Mouse (Mus musculus) limb, embryonic 11.5 days (tissue): ENCODE results near the gene Zbtb16. TPM values are rescaled to one million over a fixed set of nuclear protein-coding genes. Genes with fewer than 3 reads are reported as not detected.

Experiments
- ATAC-seq: fragments of 200-750 bp; cut with Nextera tagmentation; 2 replicates; pipeline ENCODE4 v1.8.0; 2017; ENCODE audit warnings: low read depth; ENCODE audit not compliant: insufficient number of reproducible peaks, low FRiP score, low TSS enrichment
- DNase-seq: peaks from one replicate; pipeline ENCODE4 v3.0.0-alpha.2; 2015; ENCODE audit warnings: low spot score
- H3K27ac ChIP-seq: fragments of 300-500 bp; sonication (generic); replicated peaks from 2 replicates; pipeline ENCODE4 v1.5.1; 2014; ENCODE audit warnings: low read depth, mild to moderate bottlenecking, low read length
- H3K27me3 ChIP-seq: fragments of 300-500 bp; sonication (generic); 2 replicates; pipeline ENCODE4 v1.6.1; 2014; ENCODE audit warnings: mild to moderate bottlenecking, low read length, mixed read lengths; ENCODE audit not compliant: control insufficient read depth, insufficient read depth
- H3K36me3 ChIP-seq: fragments of 300-500 bp; sonication (generic); 2 replicates; pipeline ENCODE4 v1.6.1; 2014; ENCODE audit warnings: mild to moderate bottlenecking, low read length, moderate library complexity, mixed read lengths; ENCODE audit not compliant: control insufficient read depth, insufficient read depth
- H3K4me1 ChIP-seq: fragments of 300-500 bp; sonication (generic); 2 replicates; pipeline ENCODE4 v1.6.1; 2014; ENCODE audit warnings: low read length, mixed read lengths; ENCODE audit not compliant: control insufficient read depth, insufficient read depth
- H3K4me2 ChIP-seq: fragments of 300-500 bp; sonication (generic); 2 replicates; pipeline ENCODE4 v1.6.1; 2014; ENCODE audit warnings: low read depth, mild to moderate bottlenecking, moderate library complexity; ENCODE audit not compliant: severe bottlenecking
- H3K4me3 ChIP-seq: fragments of 300-500 bp; sonication (generic); 2 replicates; pipeline ENCODE4 v1.5.1; 2014; ENCODE audit warnings: low read depth, low read length
- H3K9ac ChIP-seq: fragments of 300-500 bp; sonication (generic); 2 replicates; pipeline ENCODE4 v1.6.1; 2014; ENCODE audit warnings: mild to moderate bottlenecking, low read length
- H3K9me3 ChIP-seq: fragments of 300-500 bp; sonication (generic); 2 replicates; pipeline ENCODE4 v1.6.1; 2016; ENCODE audit warnings: low read length; ENCODE audit not compliant: control insufficient read depth
- WGBS: fragments of 180-500 bp; shearing (Covaris S2); extraction: QIAGEN DNeasy Blood & Tissue Kit; methylation state at CpG from one replicate; pipeline ENCODE4 v1.1.7; 2014; 5-methylcytosine and 5-hydroxymethylcytosine counted together
- polyA plus RNA-seq: library from polyadenylated mRNA; unstranded; fragments of >200 nt; fragmentation: Nextera tagmentation; extraction: Ambion mirVana; gene quantifications from 2 replicates; pipeline ENCODE4 v1.2.1, GENCODE M21; 2014

The Zbtb16 gene
- polyA plus RNA-seq, 1 experiment from 2014 or later = 5.9 TPM

DNA sequence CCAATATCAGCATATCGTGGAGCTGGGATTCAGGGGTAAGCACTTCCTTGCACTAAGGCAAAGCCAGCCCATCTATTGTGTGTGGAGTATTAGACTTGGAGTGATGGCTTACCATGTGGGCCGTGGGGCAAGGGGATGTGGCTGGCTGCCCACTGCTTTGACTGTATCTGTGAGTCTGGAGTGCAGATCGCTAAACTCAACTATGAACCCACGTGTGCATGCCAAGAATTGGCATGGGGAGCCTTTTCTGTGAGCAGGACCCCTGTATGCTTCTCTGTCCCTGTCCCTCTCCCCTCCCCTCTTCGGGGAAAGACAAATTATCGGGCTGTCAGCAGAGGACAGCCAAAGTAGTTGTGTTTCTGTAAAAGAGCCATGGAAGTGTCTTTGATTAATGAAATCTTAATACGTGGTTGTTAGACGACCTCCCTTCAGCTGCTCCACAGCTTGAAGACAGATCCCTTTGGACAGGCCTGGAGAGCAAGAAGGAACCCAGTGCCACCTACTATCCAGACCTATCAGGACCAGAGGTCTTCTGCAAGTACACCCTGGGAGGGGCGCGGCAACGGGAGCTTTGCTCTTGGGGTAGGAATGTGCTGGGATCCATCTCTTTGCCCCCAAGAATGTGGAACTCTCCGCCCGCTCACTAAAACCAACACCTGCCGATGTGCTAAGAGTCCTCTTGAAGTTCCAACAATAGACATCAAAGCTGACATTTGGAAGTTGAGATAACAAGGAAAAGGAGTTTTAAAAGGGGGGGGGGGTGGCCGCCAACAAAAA lies 53.5 kb downstream of the Zbtb16 start:
- Histone ChIP-seq H3K9me3 (no peaks in the 10 kb centered on the region), H3K36me3 (no peaks in the 10 kb centered on the region), H3K27me3 (no peaks in the 10 kb centered on the region), H3K9ac (no peak overlapping the region), H3K4me3 (no peak overlapping the region), H3K4me2 (no peak overlapping the region), H3K27ac (no peak overlapping the region), H3K4me1 (peaks cover 5% of the 10 kb centered on the region; the same call in 1 of the 2 replicates)
- DNase-seq (no peak), ATAC-seq (no peak)
- WGBS = 44% methylated on average over 15 of the region's 15 CpGs

DNA sequence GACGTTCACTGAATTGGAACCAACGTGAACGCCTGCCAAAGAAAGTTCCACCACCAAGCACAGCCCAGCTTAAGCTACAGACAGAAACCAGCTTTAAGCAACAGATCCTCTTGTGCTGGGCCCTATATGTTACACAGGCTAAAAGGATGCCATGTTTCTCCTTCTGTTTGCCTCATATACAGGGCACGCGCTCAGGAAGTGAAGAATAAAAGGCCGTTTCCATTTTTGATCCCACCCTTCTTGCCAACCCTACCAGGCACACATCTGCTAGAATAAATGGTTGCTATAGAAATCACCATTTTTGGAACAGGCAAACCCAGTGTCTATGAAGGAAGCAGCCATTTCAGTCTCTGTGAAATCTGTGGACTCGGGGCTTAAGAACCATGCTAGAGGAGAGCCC lies 59.8 kb downstream of the Zbtb16 start:
- Histone ChIP-seq H3K27me3 (no peaks in the 10 kb centered on the region), H3K27ac (no peak overlapping the region), H3K9me3 (no peaks in the 10 kb centered on the region), H3K4me2 (no peak overlapping the region), H3K4me1 (peaks cover 3% of the 10 kb centered on the region; the same call in 1 of the 2 replicates), H3K4me3 (no peak overlapping the region), H3K9ac (no peak overlapping the region), H3K36me3 (no peaks in the 10 kb centered on the region)
- ATAC-seq (no peak), DNase-seq (no peak)
- 89% methylated on average over 7 of the region's 7 CpGs for WGBS

DNA sequence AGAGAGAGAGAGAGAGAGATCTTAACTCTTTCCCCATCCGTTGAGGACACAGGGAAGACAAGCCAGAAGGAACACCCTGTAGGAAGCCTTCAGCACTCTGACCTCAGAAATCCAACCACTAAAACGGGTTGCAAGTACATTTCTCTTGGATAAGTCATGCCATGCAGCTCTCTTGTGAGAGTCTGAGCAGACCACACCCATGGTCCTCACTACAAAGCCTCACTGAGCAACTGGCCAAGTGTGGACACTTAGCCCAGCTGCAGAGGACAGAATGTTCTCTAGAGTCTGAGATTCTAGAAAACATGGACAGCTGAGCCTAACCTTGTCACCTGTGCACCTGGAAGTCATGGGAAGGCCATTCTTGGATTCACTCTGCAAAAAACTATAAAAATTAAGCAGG lies 60.5 kb downstream of the Zbtb16 start:
- Histone ChIP-seq H3K4me2 (no peak overlapping the region), H3K27me3 (no peaks in the 10 kb centered on the region), H3K9ac (no peak overlapping the region), H3K27ac (no peak overlapping the region), H3K36me3 (no peaks in the 10 kb centered on the region), H3K4me3 (no peak overlapping the region), H3K9me3 (no peaks in the 10 kb centered on the region), H3K4me1 (peaks cover 3% of the 10 kb centered on the region; the same call in 1 of the 2 replicates)
- DNase-seq (no peak), ATAC-seq (no peak)
- 64% methylated on average over 2 of the region's 2 CpGs for WGBS

DNA sequence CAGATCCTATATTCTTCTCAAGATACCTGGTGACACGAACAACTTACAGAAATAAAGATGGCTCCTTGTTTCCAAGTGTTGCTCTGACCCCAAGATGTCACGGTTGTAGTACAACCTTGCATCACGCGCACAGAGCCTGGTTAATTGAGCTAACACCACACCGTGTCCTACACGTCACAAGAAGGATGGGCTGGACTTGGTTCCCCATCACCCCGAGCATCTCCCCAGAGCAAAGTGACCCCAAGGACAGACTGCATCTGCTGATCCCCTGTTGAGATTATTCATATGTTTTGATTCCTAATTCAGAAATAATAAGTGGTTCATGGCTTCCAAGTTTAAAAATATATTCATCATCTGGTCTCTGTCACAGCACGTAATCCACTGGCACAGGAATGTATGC lies 62.3 kb downstream of the Zbtb16 start:
- Histone ChIP-seq H3K4me3 (no peak overlapping the region), H3K36me3 (no peaks in the 10 kb centered on the region), H3K4me2 (no peak overlapping the region), H3K27me3 (no peaks in the 10 kb centered on the region), H3K9ac (no peak overlapping the region), H3K4me1 (peaks cover 3% of the 10 kb centered on the region; the same call in 1 of the 2 replicates), H3K27ac (no peak overlapping the region), H3K9me3 (no peaks in the 10 kb centered on the region)
- 94% methylated on average over 8 of the region's 8 CpGs for WGBS
- no peak for ATAC-seq
- no peak for DNase-seq

DNA sequence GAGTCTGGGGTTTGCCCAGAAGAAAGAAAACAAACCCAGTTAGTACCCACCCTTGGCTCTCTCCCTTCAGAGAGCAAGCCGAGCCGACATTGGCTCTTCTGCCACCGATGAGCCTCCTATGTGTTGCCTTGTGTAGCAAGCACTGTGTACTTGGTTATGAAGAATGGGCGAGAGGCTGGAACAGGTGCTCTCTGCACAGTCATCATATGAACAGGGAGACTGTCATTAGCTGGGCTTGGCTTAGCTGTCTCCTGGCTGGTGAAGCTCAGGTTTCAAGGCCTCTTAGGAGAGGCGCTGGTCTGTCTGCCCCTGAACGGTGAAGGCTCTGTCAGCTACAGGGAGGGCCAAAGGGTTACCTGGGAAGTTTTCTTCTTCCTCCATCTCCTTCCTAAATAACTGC lies 62.9 kb downstream of the Zbtb16 start:
- Histone ChIP-seq H3K9me3 (no peaks in the 10 kb centered on the region), H3K4me1 (peaks cover 3% of the 10 kb centered on the region; the same call in 1 of the 2 replicates), H3K27ac (no peak overlapping the region), H3K4me2 (no peak overlapping the region), H3K36me3 (no peaks in the 10 kb centered on the region), H3K4me3 (no peak overlapping the region), H3K27me3 (no peaks in the 10 kb centered on the region), H3K9ac (no peak overlapping the region)
- ATAC-seq (no peak), DNase-seq (no peak)
- 77% methylated on average over 6 of the region's 6 CpGs for WGBS

DNA sequence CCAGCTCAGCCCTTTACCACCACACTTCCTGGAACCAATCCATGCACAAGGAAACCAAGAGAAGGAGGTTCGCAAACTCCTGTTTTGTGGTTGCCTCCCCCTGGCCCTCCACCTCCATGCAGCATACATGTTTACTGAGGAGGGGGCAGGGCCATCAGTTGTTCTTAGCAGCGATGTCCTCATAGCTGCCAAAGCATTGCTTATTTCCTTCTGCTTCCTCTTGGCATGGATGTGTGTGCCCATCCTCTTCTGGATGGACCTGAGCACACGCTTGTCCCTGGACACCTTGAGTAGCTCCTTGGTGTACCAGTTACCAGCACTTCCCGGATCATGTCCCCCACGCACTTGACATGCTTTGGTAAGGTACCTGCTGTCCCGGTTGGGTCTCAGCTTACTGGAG lies 64.5 kb downstream of the Zbtb16 start:
- no peak overlapping the region for H3K4me2 ChIP-seq
- H3K9ac ChIP-seq = no peak overlapping the region
- H3K4me3 ChIP-seq = no peak overlapping the region
- H3K36me3 ChIP-seq = no peaks in the 10 kb centered on the region
- DNase-seq (no peak), ATAC-seq (no peak)
- H3K4me1 ChIP-seq = peaks cover 3% of the 10 kb centered on the region; the same call in 1 of the 2 replicates
- H3K27me3 ChIP-seq = no peaks in the 10 kb centered on the region
- no peak overlapping the region for H3K27ac ChIP-seq
- H3K9me3 ChIP-seq = no peaks in the 10 kb centered on the region
- WGBS = 90% methylated on average over 6 of the region's 6 CpGs

DNA sequence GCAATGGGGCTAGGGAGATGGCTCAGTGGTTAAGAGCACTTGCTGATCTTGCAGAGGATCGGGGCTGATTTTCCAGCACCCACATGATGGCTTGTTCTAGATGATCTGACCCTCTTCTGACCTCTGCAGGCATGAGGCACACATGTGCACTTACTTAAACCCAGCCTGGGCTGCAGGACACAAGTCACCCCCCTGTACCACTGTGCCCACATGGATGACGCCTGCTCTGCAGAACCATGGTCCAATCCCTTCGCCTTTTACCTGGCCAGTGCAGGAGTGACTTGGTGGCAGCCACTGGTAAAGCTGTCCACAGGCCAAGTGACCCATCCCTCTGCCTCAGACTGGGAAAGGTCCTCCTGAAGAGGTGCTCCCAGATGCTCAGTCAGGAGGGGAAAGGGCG lies 67.1 kb downstream of the Zbtb16 start:
- WGBS = 75% methylated on average over 4 of the region's 4 CpGs
- DNase-seq (no peak), ATAC-seq (no peak)
- Histone ChIP-seq H3K9me3 (no peaks in the 10 kb centered on the region), H3K4me3 (no peak overlapping the region), H3K27ac (no peak overlapping the region), H3K4me1 (no peaks in the 10 kb centered on the region), H3K4me2 (no peak overlapping the region), H3K27me3 (no peaks in the 10 kb centered on the region), H3K9ac (no peak overlapping the region), H3K36me3 (no peaks in the 10 kb centered on the region)

DNA sequence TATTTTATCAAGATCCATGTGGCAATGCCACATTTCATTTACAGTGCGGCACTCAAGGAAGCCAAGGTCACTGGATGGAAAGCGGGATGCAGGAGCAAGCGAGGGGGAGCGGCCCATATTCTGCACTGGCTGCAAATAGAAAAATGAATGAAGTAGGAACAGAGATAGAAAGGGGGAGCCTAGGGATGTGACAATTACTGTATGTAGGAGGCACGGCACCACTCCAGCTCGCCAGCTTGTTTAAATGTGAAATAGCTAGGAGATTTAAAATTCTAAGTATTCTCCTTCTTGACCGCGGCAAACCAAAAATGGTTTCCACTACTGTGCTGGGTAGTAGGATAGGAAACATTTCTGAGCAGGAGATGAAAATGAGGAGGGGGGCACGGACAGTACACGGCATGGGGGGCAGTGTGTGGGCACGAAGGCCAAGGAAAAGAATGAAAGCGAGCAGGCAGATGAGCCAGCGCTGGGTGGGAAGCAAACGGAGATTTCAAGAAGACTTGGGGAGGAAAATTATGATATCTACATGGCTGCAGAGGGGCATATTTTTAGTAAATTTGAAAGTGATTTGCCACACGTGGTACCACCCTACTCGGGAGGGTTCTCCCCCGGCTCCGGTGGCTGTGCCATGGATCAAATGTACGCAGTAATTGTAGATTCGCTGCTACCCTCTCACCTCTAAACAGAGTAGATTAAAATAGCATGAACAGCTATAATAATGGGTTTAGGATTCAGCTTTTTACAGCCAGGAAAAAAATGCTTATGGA lies 68.2 kb downstream of the Zbtb16 start:
- Histone ChIP-seq H3K27ac (no peak overlapping the region), H3K9me3 (no peaks in the 10 kb centered on the region), H3K4me3 (no peak overlapping the region), H3K9ac (no peak overlapping the region), H3K27me3 (no peaks in the 10 kb centered on the region), H3K36me3 (no peaks in the 10 kb centered on the region), H3K4me1 (no peaks in the 10 kb centered on the region), H3K4me2 (no peak overlapping the region)
- DNase-seq (no peak), ATAC-seq (no peak)
- WGBS = 94% methylated on average over 20 of the region's 20 CpGs
